Mouse (Mus musculus) left cerebral cortex, adult 11 months (tissue): ENCODE measurements around the gene Myct1.
A peak's percentile ranks its signal among the peaks of the same experiment; 100 is the strongest.

Experiments used
- DNase-seq: peaks from one replicate; pipeline ENCODE4 v3.0.0; 2022; ENCODE audit warnings: low spot score

The Myct1 gene

DNA sequence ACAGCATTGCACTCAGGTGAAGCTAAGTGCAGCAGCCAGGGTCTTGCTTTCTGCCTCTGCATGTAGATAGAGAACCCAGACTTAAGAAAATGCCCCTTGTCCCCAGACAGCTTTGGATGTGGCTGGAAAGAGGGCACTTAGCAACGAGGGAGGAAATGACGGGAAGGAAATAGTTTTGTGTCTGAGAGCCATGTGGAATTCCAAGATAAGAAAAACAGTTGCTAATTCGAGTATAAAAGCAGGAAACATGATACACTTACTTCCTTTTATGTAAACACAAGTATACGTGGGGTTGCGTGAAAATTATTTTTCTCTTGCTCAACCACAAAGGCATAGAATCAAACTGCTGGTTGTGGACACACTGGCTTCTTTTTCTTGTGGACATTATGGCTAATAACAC is at the start of gene Myct1:
Gene Myct1 (plus strand): TSS at position 312 of the 400 bp plus-strand sequence.
- no peak for DNase-seq

GRCm38 (mm10) chr10:5546428-5546827 is 47.1 kb upstream of the Myct1 start:
- DNase-seq: no peak

- no peak for DNase-seq
These were observed 45.8 kb upstream of the Myct1 start for GRCm38 (mm10) chr10:5547769-5548168.

GRCm38 (mm10) chr10:5548651-5549050 is 44.9 kb upstream of the Myct1 start:
- DNase-seq: no peak

DNA sequence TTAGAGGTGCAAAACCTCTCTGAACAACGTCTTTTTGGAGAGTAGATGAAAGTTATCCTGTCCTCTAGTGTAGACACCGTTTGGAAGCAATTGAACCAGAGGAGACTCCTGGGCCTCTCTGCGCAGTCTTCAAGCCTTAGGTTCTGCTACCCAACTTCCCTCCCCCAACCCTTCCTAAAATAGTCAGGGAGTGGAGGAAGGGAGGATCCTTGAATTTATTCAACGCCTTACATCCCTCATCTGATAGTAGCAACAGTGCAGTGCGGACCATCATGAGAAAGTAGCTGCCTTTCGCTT is 43.8 kb upstream of the Myct1 start:
- no peak for DNase-seq

DNA sequence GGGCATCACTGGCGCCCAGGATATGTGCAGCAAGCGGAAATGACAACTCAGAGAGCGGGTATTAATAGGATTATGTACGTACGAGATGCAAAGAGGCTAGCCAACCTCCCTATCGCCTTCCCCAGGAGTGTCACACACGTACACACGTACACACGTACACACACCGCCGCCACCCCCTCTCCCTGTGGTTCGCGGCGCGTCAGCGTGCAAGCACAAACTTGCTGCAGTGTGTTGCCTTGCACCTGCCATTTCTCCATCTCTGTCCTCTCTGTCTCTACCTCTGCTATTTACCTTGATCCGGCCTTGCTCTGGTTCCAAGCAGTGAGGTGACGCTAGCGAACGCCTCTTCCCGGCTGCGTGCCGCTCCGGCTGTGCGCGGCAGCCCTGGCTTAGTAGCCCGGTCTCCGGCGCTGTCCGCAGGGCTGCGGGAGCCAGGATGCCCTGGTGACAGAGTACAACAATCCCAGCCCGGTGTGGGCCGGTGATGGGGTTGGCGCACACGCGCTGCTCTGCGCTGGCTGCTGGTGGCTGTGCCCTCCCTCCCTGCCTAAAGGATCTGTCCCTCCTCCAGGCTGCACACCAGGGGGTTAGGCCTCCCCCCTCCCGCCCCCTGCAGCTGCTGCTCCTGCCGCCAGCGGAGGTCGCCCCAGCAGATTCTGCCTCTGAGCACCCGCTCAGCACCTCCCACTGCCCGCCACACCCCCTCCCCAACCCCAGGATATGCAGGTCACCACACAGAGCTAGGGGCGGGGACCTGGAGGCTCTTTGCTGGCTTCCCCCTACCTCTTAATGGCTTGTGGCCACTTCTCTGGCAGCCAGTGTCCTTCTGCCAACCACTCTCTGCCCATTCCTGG is 43.2 kb upstream of the Myct1 start:
- DNase-seq: peak; percentile 33

GRCm38 (mm10) chr10:5551382-5551781 is 42.2 kb upstream of the Myct1 start, which contains the start of gene Syne1:
Gene Syne1 (minus strand): TSS chr10:5551482.
- DNase-seq: no peak

DNA sequence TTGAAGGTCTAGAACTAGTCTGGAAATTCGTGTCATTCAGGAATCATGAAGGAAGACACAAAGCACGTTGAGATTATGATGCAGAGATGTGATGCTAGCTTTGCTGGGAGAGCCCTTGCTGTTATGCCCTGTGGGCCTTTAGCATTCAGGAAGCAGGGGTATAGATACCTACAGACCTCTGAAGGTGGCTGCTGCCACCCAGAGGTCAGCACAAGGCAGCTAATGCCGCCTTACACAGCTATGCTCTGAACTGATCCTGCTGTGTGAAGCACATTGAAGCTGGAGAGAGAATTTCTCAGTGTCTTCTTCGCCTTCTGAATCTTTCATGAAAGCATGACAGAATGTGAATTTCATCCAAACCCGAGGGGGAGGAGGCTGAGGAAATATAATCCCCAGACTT is 38.6 kb upstream of the Myct1 start:
- DNase-seq: no peak

DNA sequence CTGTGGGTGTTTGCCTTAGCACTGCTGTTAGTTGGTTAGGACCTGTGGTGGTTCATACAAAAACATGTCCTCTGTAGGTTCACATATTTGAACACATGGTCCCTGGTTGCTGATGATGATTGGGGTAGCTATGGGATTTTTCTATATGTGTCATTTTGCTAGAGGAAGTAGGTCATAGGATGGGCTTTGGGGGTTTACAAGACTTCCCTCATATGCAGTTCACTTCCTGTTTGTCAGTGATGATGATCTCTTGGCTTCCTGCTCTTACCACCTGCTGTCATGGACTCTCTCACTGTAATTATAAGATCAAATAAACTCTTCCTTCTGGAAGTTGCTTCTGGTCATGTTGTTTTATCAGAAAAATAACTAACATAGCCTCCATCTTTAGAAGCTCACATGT is 34.8 kb upstream of the Myct1 start:
- DNase-seq: no peak

GRCm38 (mm10) chr10:5560526-5560925 is 33.0 kb upstream of the Myct1 start:
- no peak for DNase-seq

GRCm38 (mm10) chr10:5561706-5562105 is 31.9 kb upstream of the Myct1 start:
- no peak for DNase-seq

DNA sequence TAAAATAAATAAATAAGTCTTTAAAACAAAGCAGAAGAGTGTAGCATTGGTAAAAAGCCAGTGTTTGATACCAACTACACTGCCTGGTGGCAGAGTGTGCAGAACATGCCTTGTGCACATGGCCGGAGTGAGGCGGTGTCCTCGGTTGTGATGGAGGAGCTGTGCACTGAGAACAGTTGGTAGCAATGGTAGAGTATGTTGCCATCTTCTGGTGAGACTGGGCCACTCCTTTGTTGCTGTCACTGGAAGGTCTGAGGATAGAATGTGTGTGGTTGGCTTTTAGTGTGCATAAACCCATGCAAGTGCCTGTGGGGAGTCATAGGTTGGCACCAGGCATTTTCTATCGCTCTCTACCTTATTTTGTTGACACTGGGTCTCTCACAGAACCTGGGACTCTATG is 24.6 kb upstream of the Myct1 start:
- no peak for DNase-seq

DNA sequence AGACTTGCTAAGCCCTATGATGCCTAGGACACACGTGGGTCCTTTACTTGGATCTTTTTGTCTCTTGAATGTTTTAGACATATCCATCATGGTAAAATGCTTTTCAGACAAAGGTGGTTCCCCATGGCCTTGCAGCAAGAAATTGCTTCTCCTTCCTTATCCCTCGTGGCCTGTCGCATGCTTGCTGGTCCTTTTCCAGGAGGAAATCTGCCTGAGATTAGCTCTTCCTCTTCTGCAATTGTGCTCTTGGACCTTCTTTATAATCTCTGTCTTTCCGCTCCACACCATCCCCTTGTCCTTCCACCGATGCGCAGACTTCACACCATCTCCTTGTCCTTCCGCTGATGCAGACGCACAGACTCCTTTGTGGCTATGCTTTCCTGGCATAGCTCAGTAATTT is 23.5 kb upstream of the Myct1 start:
- DNase-seq: no peak

DNA sequence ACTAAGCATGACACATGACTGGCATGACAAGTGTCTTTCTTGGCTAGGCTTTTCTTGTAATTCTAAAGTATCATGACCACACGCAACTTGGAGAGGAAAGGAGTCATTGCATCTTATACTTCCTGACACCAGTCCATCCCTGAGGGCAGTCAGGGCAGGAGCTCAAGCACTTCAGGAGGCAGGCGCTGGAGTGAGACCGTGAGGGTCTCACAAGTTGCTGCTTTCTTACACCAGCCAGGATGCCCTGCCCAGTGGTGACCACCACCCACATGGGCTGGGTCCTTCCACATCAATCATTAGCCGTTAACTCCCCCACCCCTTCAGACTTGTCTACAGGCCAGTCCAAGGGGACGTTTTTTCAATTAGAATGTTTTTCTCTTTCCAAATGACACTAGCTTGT is 22.2 kb upstream of the Myct1 start:
- DNase-seq: no peak

DNA sequence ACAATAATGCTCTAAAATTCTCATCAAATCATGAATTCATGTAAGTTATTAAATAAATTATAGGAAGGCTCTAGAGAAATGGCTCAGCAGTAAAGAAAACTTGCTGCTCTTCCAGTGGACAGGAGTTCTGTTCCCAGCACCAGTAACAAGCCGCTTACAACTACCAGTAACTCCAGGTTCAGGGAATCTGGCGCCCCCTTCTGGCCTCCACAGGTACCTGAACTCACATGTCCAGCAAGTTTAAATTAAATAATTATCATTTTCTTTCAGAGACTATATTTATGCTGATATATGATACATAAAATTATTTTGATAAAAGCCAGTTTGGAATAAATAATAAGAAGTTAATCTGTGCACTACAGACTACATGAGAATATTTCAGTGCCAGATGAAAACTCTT is 20.2 kb upstream of the Myct1 start:
- DNase-seq: no peak

GRCm38 (mm10) chr10:5591061-5591460 is 2.5 kb upstream of the Myct1 start:
- DNase-seq: no peak

- no peak for DNase-seq
These were observed 1.6 kb upstream of the Myct1 start for GRCm38 (mm10) chr10:5591996-5592395.

DNA sequence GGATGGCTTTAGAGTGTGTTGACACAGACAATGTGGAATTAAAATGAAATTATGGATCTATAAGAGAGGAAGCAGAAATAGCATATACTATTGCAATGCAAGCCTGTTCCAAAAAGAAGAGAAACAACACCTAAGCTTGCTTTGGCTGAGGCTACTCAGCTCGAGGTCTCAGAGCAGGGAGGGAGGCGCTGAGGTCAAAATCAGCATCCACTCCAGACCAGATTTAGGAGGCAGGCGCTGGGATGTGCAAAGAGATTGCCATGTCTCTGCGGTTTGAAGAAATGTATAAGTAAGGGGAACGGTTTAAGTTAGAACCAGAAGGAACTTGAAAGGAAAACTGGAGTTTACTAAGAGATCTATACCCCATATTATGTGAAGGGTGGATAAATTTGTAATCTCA is 882 bp downstream of the Myct1 start:
- no peak for DNase-seq

- DNase-seq: no peak
These were observed 3.0 kb downstream of the Myct1 start for GRCm38 (mm10) chr10:5596559-5596958.

DNA sequence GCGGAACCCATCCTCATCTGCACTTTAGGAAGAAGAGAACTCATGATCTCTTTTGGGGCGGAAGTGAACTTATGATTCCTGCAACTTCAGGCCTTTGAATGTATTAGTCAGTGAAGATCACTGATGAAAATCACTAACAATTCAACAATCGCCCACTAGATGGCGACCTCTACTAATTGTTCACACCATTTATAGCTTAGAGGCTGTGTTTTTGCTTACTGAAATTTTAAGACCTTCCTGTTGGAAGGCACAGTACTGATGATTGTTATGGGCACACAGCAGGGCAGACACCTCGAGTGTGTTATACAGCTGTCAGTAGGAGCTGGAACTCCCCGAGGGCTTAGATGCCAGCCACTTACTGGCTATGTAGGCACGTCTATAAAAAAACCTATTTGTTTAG is 6.5 kb downstream of the Myct1 start:
- DNase-seq: peak; percentile 39

DNA sequence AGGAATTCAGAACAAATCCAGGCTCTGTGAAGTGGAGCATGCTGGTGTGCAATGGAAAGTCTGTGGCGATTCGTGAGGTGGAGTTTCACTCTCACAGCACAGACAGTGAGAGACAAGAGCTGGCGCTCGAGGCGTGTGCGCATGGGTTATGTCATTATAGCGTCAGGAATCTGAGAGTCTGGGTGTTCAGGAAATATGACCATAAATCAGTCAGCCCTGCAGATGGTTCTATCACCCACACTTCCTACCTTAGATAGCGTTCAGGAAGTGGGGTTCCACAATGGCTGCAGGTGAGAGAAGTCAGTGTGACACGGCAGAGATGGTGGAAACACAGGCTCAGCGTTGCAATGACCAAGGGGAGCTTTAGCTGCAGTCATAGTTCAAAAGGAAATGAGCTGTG is 9.9 kb downstream of the Myct1 start:
- no peak for DNase-seq

DNA sequence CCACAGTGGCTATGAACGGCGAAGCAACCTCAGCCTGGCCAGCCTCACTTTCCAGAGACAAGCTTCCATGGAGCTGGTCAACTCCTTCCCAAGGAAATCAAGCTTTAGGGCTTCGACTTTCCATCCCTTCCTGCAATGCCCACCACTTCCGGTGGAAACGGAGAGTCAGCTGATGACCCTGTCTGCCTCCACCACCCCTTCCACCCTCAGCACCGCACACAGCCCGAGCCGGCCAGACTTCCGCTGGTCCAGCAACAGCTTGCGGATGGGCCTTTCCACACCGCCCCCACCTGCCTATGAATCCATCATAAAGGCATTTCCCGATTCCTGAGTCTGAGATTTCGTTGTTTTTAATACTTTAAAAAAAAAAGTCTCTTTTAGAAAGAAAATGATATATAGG is 10.8 kb downstream of the Myct1 start:
- DNase-seq: no peak

DNA sequence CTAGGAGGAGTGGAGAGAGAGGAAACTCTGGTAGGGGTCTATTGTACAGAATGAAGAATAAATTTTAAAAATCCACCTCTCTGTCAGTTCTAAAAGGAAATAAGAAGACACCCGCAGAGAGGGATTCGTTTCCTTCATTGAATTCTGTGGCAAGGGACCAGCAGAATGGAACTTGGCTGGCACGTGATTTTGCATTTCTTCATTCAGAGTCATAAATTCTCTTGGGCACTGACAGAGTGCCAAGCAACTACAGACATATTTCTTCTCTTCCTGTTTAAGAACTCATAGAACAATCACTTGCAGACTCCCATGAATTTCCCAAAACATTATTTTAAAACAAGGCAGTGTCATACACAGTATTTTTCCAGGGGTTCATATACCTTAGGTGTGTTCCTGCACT is 15.3 kb downstream of the Myct1 start:
- no peak for DNase-seq
